Mouse (Mus musculus): Measurements from ENCODE around the gene Hist1h1a.

Hist1h1a gene

DNA sequence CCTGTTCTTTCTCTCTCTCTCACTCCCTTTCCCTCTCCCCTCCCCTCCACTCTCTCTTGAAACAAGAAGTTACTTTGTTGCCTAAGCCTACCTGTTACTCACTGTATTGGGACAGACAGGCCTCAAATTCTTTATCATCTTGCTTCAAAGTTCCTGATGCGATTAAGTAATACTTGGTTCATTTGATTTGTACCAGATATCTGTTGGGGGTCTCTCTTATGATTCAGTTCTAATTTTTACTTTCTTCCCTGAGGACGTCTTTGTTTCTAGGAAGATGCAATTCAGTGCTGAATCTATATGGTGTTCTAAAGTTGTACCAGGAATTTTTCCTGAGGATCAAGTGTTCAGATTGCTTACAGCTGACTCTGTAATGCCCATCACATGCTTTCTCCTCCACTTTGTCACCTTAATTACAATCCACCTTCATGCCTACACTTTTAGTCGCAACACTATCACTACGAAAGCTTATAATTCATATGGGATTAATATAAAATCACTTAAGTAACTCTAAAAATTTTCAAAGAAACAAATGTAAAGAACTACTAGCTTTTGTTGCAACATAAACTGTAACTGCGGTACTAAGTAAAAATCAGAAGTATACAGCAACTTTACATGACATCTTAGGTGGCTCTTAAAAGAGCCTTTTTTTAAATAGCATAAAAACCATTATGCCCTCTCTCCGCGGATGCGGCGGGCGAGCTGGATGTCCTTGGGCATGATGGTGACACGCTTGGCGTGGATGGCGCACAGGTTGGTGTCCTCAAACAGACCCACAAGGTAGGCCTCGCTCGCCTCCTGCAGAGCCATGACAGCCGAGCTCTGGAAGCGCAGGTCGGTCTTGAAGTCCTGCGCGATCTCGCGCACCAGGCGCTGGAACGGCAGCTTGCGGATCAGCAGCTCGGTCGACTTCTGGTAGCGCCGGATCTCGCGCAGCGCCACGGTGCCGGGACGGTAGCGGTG is 18.8 kb upstream of the Hist1h1a start:
- 11% methylated on average over 16 of the region's 36 CpGs for WGBS

DNA sequence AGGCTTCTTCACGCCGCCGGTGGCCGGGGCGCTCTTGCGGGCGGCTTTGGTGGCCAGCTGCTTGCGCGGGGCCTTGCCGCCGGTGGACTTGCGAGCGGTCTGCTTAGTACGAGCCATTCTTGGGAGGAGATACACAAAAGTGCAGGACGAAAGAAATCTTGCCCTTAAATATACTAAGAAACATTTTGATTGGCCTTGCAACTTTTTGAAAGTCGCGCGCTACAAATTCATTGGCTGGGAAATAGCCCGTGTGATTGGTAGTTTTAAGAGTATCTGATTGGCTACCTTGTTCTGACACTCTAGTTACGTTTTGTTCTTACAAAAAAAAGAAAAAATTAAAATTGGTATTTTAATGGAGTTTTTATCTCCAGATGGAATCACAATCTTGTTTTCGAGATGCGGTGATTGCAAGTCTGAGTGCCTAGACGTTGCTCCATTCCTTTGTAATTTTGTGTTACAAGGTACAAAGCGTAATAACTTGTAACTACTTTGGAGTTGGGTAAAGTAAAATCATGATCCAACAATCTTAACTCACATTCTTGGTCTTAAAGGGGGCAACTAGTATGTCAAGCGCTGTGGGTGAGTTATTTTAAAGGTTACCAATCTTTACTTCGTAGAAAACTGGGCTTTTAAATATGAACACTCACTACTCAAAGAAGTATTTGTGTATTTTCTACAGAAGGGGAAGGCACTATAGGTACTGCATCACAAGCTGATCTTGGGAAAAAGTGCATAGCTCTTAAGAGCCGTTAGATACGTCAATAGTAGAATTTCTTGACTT is 17.9 kb upstream of the Hist1h1a start, which contains the start of gene Hist1h3c:
Hist1h3c (minus strand) TSS at position 222 of the 781 bp plus-strand sequence.
- under 1% methylated on average over 26 of the region's 28 CpGs for WGBS

DNA sequence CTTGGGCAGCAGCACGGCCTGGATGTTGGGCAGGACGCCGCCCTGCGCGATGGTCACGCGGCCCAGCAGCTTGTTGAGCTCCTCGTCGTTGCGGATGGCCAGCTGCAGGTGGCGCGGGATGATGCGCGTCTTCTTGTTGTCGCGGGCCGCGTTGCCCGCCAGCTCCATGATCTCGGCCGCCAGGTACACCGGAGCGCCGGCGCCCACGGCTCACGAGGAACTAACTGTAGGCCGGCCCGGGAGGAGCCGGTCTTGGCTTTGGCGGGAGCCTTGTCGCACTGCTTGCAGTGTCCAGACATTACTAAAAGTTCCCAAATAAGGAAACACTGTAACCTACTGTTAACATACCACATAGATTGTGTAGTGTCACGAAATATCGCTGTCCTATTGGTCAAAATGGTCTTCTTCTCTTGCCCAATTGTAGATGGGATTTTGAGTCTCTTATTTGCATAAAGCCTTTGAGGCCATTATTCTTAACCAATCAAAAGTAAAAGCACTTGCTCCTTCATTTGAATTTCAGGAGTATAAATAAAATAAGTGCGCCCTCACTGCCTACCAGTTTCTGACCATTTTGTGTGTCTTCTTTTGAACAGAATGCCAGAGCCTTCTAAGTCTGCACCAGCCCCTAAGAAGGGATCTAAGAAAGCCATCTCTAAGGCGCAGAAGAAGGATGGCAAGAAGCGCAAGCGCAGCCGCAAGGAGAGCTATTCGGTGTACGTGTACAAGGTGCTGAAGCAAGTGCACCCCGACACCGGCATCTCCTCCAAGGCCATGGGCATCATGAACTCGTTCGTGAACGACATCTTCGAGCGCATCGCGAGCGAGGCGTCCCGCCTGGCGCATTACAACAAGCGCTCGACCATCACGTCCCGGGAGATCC is 17.0 kb upstream of the Hist1h1a start, which contains the start of gene Hist1h2bb:
Hist1h2bb (plus strand) TSS at position 534 of the 880 bp plus-strand sequence.
- WGBS, result 1% methylated on average over 45 of the region's 58 CpGs

DNA sequence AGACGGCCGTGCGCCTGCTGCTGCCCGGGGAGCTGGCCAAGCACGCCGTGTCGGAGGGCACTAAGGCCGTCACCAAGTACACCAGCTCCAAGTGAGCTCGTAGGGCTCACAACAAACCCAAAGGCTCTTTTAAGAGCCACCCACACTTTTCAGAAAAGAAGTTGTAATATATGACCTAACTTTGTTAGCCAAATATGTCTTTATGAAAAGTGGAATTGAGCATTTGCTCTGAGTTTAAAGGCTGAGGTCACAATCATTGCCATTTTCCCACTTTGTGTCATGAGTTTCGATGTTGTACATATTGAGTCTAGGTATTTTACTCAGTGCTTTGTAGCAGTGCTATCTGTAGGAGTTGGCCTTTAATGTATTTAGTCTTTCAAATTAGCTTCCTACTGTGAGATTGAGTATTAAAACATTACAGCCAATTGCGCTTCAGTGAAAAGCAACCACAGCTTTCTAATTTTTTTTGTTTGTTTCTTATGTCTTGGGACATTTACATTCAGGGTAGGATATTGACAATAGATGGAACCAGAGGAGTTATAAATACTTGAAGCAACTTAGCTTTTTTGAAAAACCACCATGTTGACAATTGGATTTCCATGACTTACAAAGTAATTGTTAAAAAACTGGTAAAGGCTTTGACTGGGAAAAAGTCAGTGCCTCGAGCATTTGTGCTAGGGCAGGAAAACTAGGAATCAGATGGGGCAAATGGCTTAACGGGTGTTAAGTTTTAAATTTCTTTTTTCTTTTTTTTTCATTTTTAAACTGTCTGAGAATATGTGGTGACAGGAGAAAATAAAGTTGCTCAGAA is 16.2 kb upstream of the Hist1h1a start:
- 6% methylated on average over 13 of the region's 13 CpGs for WGBS

DNA sequence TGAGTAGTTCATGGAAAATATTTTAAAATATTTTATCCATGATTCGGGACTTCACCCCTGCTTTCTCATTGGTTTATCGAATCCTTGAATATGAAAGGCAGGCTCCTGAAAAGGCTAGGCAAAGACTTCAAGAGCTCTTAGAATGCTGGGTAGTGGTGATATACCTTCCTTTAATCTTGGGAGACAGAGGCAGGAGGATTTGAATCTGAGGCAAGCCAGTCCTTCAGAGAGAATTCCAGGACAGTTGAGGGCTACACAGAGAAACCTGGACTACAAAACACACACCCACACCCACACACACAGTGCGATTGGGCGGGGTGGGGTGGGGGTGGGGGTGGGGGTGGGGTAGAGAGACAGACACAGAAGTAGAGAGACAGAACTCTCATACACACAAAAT is 15.6 kb upstream of the Hist1h1a start:
- WGBS, result 8% methylated on average over 4 of the region's 4 CpGs

DNA sequence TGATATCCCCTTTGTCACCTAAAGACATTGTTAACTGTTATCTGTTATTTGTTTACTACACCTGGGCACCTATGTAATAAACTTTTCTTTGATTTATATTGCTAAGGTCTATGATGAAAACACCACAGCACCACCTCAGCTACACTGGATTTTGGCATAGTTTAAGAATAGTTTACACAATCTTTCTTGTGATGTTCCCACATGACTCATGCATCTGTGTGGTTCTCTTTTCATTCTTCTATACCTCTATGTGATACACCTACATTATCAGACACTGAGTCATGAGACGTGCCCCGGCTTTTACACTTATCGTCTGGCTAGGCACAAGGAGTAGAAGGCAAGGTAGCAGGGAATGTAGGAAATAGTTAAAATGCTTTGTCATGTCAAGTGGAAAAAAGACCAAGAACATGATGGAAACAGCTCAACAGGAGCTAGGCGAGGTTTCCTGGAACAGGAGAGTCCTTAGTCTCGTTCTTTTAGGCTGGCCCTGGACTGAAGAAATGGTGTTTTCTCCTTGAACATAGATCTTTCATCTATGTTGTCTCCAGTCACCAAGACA is 13.8 kb upstream of the Hist1h1a start:
- 93% methylated on average over 5 of the region's 5 CpGs for WGBS

DNA sequence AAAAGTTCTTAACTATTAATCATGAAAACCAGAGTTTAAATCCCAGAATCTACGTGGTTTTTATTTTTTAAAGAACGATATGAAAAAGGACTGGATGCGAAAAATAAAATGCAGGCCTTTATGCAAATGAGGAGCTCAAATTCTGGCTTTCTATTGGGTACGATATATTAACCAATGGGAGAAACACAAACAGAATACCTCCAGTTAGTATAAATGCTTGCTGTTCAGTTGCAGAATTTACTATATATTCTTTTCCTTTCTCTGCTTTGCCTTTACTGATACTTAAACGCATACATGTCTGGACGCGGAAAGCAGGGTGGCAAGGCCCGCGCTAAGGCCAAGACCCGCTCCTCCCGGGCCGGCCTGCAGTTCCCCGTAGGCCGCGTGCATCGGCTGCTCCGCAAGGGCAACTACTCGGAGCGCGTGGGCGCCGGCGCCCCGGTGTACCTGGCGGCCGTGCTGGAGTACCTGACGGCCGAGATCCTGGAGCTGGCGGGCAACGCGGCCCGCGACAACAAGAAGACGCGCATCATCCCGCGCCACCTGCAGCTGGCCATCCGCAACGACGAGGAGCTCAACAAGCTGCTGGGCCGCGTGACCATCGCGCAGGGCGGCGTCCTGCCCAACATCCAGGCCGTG is 12.5 kb upstream of the Hist1h1a start, which contains the start of gene Hist1h2ab:
Hist1h2ab (plus strand) TSS at position 288 of the 639 bp plus-strand sequence.
- under 1% methylated on average over 34 of the region's 47 CpGs for WGBS

DNA sequence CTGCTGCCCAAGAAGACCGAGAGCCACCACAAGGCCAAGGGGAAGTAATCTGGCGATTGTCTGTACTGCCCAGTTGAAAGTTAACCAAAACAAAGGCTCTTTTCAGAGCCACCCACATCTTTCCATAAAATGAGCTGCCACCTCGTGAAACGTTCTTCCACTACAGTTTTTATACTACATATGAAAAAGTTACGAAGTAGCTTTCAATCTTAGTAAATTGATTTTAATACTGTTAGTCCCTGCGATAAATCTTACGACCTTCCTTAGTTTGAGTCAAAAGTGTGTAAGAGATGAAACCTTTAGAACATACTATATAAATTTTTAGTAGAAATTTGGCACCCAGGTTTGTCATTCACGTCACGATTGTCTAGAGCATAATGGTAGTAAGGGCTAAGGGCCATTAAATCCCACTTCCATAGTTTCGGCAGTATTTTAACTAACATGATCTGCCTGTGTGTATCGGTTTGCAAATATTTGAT is 11.9 kb upstream of the Hist1h1a start:
- under 1% methylated on average over 11 of the region's 11 CpGs for WGBS

DNA sequence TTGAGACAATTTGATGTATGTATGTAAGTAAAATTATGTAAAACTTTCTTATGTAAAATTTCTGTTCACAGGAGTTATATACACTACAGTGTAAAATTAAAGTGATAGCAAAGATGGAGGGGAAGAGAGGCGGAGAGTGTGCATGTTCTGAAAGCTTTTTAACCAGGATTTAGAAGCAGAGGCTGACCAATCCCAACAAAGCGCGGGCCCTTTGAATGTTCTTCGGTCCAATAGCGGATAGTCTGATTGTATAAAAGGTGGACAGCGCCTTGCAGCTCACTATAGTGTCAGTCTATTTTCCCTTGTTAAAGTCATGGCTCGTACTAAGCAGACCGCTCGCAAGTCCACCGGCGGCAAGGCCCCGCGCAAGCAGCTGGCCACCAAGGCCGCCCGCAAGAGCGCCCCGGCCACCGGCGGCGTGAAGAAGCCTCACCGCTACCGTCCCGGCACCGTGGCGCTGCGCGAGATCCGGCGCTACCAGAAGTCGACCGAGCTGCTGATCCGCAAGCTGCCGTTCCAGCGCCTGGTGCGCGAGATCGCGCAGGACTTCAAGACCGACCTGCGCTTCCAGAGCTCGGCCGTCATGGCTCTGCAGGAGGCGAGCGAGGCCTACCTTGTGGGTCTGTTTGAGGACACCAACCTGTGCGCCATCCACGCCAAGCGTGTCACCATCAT is 11.3 kb upstream of the Hist1h1a start, which contains the start of gene Hist1h3b:
Hist1h3b (plus strand) TSS at position 201 of the 675 bp plus-strand sequence.
- WGBS, result under 1% methylated on average over 21 of the region's 47 CpGs

DNA sequence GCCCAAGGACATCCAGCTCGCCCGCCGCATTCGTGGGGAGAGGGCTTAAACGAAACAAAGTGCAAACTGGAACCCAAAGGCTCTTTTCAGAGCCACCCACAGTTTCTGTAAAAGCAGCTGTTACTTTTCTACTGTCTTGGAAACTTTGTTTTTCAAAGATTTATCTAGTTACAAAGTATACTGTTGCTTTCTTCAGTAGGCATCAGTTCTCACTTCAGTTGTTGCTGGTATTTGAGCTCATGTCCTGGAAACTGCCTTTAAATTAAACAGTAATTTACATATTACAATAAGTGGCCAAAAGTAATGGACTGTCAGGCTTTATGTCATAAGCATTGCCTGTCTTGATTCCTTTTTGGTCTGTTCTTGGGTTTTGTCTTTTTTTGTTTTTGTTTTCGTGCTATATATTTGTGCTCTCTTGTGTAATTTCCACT is 10.7 kb upstream of the Hist1h1a start:
- 15% methylated on average over 6 of the region's 6 CpGs for WGBS

DNA sequence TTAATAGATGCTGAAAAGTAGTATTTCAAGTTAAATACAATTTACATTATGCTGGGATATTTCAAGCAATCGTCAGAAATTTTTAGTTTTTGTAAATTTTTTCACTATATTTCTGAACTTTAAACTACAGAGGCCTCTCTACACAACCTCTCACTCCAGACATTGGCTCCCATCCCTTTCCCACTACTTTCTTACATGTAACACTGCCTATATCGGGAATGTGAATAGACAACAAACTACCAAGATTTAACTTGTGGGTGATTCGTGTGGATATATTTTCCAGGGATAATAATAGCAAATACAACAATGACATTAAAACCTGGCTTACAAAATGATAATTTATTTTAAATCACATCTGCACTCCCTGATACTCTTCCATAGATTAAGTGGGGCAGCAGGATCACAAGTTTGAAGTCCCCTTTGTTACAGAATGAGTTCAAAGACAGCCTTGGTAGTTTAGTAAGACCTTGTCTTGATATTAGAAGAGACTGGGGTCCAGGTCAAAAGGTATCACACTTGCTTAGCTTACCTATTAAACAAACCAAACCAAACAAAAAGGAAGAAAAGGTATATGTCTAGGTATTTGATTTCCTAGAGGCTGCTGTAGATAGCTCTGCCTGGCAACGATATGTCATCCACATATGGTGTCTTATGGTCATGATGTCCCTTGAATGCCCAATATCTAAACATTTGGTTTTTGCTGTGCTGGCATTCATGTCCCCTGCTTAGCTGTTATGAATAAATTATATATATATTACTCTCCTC is 10.0 kb upstream of the Hist1h1a start:
- 56% methylated on average over 4 of the region's 4 CpGs for WGBS

DNA sequence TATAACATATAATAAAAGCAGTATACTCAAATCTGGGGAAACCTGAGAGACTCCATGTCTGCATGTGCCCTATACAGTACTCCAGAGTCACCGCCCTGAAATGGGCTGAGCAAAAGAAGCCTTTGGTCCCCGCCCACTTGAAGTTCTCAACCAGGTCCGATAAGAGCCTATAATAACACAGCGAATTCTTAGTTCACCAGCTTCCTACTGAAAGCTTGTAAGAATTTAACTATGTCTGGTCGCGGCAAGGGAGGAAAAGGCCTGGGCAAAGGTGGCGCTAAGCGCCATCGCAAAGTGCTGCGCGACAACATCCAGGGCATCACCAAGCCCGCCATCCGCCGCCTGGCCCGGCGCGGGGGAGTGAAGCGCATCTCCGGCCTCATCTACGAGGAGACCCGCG is 6.7 kb upstream of the Hist1h1a start, which contains the start of gene Hist1h4b:
Hist1h4b (plus strand) TSS at position 224 of the 400 bp plus-strand sequence.
- under 1% methylated on average over 21 of the region's 22 CpGs for WGBS

DNA sequence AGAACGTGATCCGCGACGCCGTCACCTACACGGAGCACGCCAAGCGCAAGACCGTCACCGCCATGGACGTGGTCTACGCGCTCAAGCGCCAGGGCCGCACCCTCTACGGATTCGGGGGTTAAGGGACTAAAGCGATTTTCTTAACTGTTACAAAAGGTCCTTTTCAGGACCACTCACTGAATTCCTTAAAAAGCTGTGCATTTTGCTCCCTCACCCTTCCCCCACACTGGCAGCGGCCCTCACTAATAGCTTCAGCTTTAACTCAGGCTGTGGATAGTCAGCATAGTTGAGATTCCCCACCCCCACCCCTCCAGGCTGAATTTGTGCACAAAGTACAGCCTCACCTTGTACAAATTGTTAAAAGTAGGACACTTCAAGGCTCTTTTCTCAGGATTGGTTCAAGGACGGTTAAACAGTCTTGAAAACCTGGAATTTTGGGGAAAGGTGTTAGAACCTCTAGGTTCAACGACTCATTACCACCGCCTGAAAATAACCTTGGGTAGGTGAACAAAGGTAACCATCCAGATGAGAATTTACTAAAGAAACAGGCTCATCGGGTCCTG is 6.2 kb upstream of the Hist1h1a start:
- WGBS, result 2% methylated on average over 18 of the region's 23 CpGs

DNA sequence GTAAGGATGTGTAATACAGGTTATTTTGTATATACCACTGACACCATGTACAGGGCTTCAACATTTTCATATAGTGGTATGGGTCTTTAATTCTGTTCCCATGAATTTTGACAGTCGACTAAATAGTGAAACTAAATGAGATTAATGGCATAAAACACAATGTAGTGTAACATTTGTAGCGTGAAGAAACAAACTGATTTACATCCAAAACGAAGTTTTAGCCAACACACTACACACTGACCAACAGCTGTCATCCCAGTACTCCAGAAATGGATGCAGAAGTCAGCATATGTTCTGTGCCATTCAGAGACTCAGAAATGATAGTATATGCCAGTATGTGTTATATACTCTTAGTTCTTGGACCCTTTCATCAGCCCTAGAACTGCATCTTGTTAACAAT is 5.5 kb upstream of the Hist1h1a start:
- 51% methylated on average over 3 of the region's 3 CpGs for WGBS

DNA sequence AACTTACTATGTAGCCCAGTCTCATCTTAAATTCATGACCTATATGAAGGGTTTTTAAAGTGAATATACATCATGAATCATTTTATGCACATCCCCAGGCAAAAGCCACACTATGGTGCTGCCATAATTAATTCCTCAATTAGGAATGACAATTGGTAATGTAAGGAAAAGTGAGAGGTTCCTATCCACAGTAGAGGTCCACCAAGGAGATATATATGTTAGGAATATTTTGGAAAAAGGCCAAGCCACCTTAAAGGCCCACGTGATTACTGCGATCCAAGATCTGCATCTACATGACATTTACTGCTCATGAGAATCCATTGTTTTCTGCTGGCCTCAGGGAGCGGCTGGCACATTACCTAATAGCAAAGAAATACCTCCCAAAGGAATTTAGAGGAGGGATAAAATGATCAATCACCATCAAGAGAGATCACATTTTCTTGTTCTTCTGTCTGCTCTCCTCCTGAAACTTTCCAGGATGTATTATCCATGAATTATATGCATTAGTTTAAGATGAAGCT is 4.2 kb upstream of the Hist1h1a start:
- WGBS, result 69% methylated on average over 3 of the region's 3 CpGs

DNA sequence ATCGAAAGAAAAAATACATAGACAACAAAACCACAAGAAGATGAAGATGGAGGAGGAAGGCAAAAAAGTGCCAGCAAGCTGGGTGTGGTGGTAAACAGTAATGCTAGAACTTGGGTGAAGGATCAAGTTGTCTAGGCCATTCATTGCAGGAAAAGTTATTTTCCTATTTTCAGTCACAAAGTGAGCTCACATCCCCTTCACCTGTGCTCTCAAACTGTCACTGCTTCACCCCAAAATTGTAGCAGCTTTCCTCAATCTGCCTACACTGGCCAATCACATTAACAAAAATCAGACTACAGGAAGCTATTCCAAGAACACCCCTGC is 3.6 kb upstream of the Hist1h1a start:
- 78% methylated on average over 1 of the region's 1 CpGs for WGBS

DNA sequence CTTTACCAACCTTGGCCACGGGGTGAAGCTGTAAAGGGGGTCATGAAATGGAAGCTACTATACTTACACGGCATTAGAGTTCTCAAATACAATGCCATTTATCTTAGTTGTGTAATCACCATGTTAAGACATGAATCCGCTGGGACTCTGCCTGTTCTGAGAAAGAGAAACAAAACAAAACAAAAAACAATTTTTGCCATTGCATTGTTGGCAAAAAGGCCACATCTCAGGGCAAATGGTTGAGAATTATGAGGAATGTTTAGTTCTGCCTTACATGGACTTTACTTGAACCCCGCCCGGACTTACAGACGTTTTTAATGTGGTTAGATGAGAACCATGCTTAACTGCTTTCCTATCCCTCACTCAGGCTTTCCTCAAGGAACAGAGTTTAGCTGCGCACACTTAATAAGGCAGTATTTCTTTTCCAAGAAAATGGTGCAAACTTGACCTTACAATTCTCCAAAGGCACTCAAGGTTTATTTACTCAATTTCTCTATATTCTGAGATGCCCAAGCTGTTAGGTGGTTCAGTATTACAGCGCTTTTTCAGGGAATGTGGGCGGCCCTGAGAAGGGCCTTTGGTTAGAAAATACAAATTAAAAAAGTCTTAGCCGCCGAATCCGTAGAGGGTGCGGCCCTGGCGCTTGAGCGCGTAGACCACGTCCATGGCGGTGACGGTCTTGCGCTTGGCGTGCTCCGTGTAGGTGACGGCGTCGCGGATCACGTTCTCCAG is 3.1 kb upstream of the Hist1h1a start:
- WGBS, result 2% methylated on average over 22 of the region's 27 CpGs

All from cerebral cortex, adult 2 months (tissue).